Mouse (Mus musculus) ES-Bruce4 (cell line): Measurements from ENCODE around the gene Asb8. TPM values are rescaled to one million over a fixed set of nuclear protein-coding genes. Genes with fewer than 3 reads are reported as not detected.

ENCODE experiments used
- H3K27ac ChIP-seq: 2 replicates; pipeline ENCODE4 v1.5.1; 2012; ENCODE audit warnings: low read length, inconsistent platforms; ENCODE audit not compliant: insufficient read depth
- H3K27me3 ChIP-seq: 2 replicates; pipeline ENCODE4 v1.6.1; 2012; ENCODE audit warnings: mild to moderate bottlenecking, low read length, inconsistent platforms; ENCODE audit not compliant: control insufficient read depth, poor library complexity, insufficient read depth, severe bottlenecking
- H3K36me3 ChIP-seq: 2 replicates; pipeline ENCODE4 v1.6.1; 2012; ENCODE audit warnings: inconsistent platforms, mild to moderate bottlenecking, low read length, moderate library complexity; ENCODE audit not compliant: control insufficient read depth, poor library complexity, insufficient read depth, severe bottlenecking
- H3K4me1 ChIP-seq: one replicate; pipeline ENCODE4 v1.8.1; 2011; ENCODE audit warnings: low read length; ENCODE audit not compliant: control insufficient read depth, insufficient read depth
- H3K4me3 ChIP-seq: 2 replicates; pipeline ENCODE4 v1.5.1; 2011; ENCODE audit warnings: low read depth, mild to moderate bottlenecking, low read length
- H3K9ac ChIP-seq: 2 replicates; pipeline ENCODE4 v1.6.1; 2012; ENCODE audit warnings: low read depth, mild to moderate bottlenecking, inconsistent platforms; ENCODE audit not compliant: poor library complexity, severe bottlenecking
- H3K9me3 ChIP-seq: replicated peaks from 2 replicates; pipeline ENCODE4 v1.6.1; 2012; ENCODE audit warnings: mild to moderate bottlenecking, low read length, inconsistent platforms; ENCODE audit not compliant: control insufficient read depth, poor library complexity, insufficient read depth, severe bottlenecking
- CTCF ChIP-seq: IDR thresholded peaks from one replicate; pipeline ENCODE4 v1.8.1; 2011; ENCODE audit warnings: low read depth, low read length
- EP300 ChIP-seq: IDR thresholded peaks from 2 replicates; pipeline ENCODE4 v1.6.1; 2011; ENCODE audit warnings: low read depth, low read length; ENCODE audit not compliant: insufficient read depth
- POLR2A ChIP-seq: IDR thresholded peaks from one replicate; pipeline ENCODE4 v1.8.1; 2011; ENCODE audit warnings: low read length; ENCODE audit not compliant: insufficient read depth
- polyA plus RNA-seq: library from polyadenylated mRNA; stranded (reverse); fragments of >200 nt; gene quantifications from 2 replicates; pipeline ENCODE4 v1.2.4, GENCODE M21; 2011; ENCODE audit warnings: low read depth; ENCODE audit not compliant: missing spikeins, insufficient read depth, insufficient read length

Gene Asb8
- polyA plus RNA-seq, 1 experiment: 34.7 TPM

DNA sequence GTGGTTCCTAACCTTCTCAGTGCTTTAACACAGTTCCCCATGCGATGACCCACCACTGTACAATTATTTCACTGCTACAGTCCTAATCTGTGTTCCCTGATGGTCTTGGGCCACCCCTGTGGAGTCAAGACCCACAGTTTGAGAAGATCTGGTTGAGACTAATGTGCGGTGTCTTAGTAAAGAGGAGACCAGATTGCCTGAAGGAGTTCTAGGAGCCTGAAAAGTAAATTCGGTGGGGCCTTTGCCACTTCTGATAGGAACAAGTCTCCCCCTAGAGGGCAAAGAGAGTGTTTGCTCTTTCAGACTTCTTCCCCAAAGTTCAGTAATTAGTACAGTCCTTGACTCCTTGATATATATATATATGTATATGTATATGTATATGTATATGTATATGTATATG lies 11.8 kb downstream of the Asb8 start:
- Histone ChIP-seq H3K27ac (peak overlapping the region; percentile 44; the same call in 1 of the 2 replicates), H3K9ac (peak overlapping the region; percentile 28; the same call in 1 of the 2 replicates), H3K9me3 (no peaks in the 10 kb centered on the region), H3K36me3 (no peaks in the 10 kb centered on the region), H3K4me3 (no peak overlapping the region), H3K27me3 (no peaks in the 10 kb centered on the region), H3K4me1 (peaks cover 2% of the 10 kb centered on the region)
- no peak for TF ChIP-seq POLR2A
- no peak for TF ChIP-seq EP300
- TF ChIP-seq CTCF: peak; percentile 12

- Histone ChIP-seq H3K36me3 (no peaks in the 10 kb centered on the region), H3K9ac (no peak overlapping the region; the same call in 1 of the 2 replicates), H3K9me3 (no peaks in the 10 kb centered on the region), H3K27me3 (no peaks in the 10 kb centered on the region), H3K4me3 (no peak overlapping the region), H3K4me1 (peaks cover 2% of the 10 kb centered on the region), H3K27ac (peak overlapping the region; percentile 1; the same call in 1 of the 2 replicates)
- no peak for TF ChIP-seq POLR2A
- no peak for TF ChIP-seq CTCF
- no peak for TF ChIP-seq EP300
Measured at GRCm38 (mm10) chr15:98152916-98153315, 12.5 kb downstream of the Asb8 start.

DNA sequence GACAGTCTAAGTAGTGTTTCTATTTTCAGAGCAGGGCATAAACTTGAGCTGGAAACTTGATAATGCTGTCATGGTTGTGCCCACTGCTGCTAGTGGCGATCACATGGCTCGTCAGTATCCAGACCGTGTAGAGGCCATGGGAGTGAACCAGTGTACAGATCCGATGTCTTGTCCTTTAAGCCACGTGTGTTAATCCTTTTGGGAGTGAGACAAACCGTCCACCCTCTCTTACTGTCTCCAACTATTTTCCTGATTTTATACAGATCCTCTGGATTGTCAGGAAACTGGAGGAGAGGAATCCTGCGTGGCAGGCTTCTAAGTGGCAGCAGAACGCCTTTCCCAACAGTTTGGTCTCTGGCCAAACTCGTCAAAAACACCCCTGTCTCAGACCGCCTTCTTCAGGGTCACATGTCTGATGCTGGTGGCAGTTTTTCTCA lies 16.2 kb downstream of the Asb8 start:
- Histone ChIP-seq H3K4me3 (no peak overlapping the region), H3K27me3 (no peaks in the 10 kb centered on the region), H3K9me3 (no peaks in the 10 kb centered on the region), H3K9ac (0 out of 2 replicates have a peak overlapping the region, but pooled peaks have one; percentile 13), H3K27ac (no peak overlapping the region), H3K36me3 (no peaks in the 10 kb centered on the region), H3K4me1 (peaks cover 2% of the 10 kb centered on the region)
- no peak for TF ChIP-seq CTCF
- TF ChIP-seq POLR2A: no peak
- no peak for TF ChIP-seq EP300

- Histone ChIP-seq H3K4me1 (peaks cover 2% of the 10 kb centered on the region), H3K9me3 (no peaks in the 10 kb centered on the region), H3K4me3 (no peak overlapping the region), H3K36me3 (no peaks in the 10 kb centered on the region), H3K27ac (peak overlapping the region; percentile 83), H3K27me3 (no peaks in the 10 kb centered on the region), H3K9ac (no peak overlapping the region)
- TF ChIP-seq EP300 (0 out of 2 replicates have a peak, but pooled peaks have one; percentile 13), POLR2A (no peak)
Measured at GRCm38 (mm10) chr15:98148356-98148755, 17.1 kb downstream of the Asb8 start.

DNA sequence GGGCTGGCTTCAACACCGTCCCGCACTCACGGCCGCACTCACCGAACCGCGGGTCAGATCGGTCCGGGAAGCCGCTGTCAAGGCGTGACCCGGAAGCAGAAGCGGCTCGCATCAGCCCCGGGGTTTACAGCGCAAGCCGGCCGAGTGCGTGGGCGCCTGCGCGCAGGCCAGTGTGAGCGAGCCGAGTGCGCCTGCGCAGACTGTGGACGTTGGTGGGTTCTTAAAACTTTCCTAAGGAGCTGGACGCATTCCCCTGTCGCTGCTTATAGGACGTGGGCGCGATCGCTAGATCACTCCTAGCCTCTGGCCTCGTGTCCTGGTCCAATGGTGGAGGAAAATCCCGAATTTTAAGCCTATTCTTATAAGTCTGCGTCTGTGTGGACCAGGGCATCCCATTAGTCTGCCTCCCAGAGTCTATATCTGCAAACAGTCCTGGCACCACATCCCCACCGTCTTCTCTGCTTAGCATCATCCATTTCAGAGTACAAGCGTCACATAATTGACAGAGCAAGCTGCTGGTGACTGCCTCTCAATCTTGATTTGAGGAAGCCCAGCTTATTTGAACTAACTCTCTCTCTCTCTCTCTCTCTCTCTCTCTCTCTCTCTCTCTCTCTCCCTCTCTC lies 19.8 kb downstream of the Asb8 start:
- Histone ChIP-seq H3K4me3 (peak overlapping the region; percentile 69), H3K36me3 (peaks cover 9% of the 10 kb centered on the region), H3K27me3 (no peaks in the 10 kb centered on the region), H3K9me3 (no peaks in the 10 kb centered on the region), H3K4me1 (peaks cover 2% of the 10 kb centered on the region), H3K27ac (peak overlapping the region; percentile 97), H3K9ac (peak overlapping the region; percentile 87)
- TF ChIP-seq CTCF: no peak
- TF ChIP-seq POLR2A: peak; percentile 13
- TF ChIP-seq EP300: peak; percentile 56; the same call in 1 of the 2 replicates

- Histone ChIP-seq H3K27me3 (no peaks in the 10 kb centered on the region), H3K9ac (peak overlapping the region; percentile 87), H3K36me3 (peaks cover 9% of the 10 kb centered on the region), H3K9me3 (no peaks in the 10 kb centered on the region), H3K27ac (peak overlapping the region; percentile 88), H3K4me3 (peak overlapping the region; percentile 69), H3K4me1 (peaks cover 2% of the 10 kb centered on the region)
- TF ChIP-seq CTCF (no peak), POLR2A (no peak), EP300 (no peak)
Measured at GRCm38 (mm10) chr15:98144861-98145507, 20.4 kb downstream of the Asb8 start.
